Mouse (Mus musculus) myocyte (in vitro differentiated cells): ENCODE measurements around the gene Efcab11. TPM values are rescaled to one million over a fixed set of nuclear protein-coding genes. Genes with fewer than 3 reads are reported as not detected.

Source experiments
- H3K27me3 ChIP-seq: one replicate; pipeline ENCODE4 v1.6.1; 2011; ENCODE audit not compliant: control insufficient read depth, insufficient read depth, insufficient read length
- H3K36me3 ChIP-seq: one replicate; pipeline ENCODE4 v1.6.1; 2011; ENCODE audit not compliant: control insufficient read depth, insufficient read depth
- H3K4me2 ChIP-seq: one replicate; pipeline ENCODE4 v1.6.1; 2011; ENCODE audit warnings: low read depth, control low read depth
- H3K4me3 ChIP-seq: one replicate; pipeline ENCODE4 v1.5.1; 2011; ENCODE audit warnings: mild to moderate bottlenecking, control low read depth, moderate library complexity
- H3K79me2 ChIP-seq: one replicate; pipeline ENCODE4 v1.6.1; 2011; ENCODE audit not compliant: control insufficient read depth, insufficient read depth
- H3ac ChIP-seq: one replicate; pipeline ENCODE4 v1.6.1; 2011; ENCODE audit not compliant: control insufficient read depth, insufficient read length
- CEBPB ChIP-seq: IDR thresholded peaks from 2 replicates; pipeline ENCODE4 v1.6.1; 2011; ENCODE audit warnings: mild to moderate bottlenecking, moderate library complexity; ENCODE audit not compliant: poor library complexity, insufficient read depth, severe bottlenecking
- E2F4 ChIP-seq: IDR thresholded peaks from one replicate; pipeline ENCODE4 v1.6.1; 2011; ENCODE audit warnings: mild to moderate bottlenecking, control low read depth, moderate library complexity; ENCODE audit not compliant: insufficient read depth
- MAX ChIP-seq: IDR thresholded peaks from one replicate; pipeline ENCODE4 v1.6.1; 2011; ENCODE audit warnings: low read depth, mild to moderate bottlenecking, control low read depth
- MYOD1 ChIP-seq, 3 experiments: IDR thresholded peaks; one replicate each; pipeline ENCODE4 v1.6.1; 2011; ENCODE audit warnings: control low read depth in 2 of 3, low read depth in 2 of 3, mild to moderate bottlenecking in 2 of 3, moderate library complexity in 1 of 3; ENCODE audit not compliant: insufficient read length in 2 of 3, control insufficient read depth in 1 of 3
- MYOG ChIP-seq, 3 experiments: IDR thresholded peaks; one replicate each; pipeline ENCODE4 v1.6.1; 2011; ENCODE audit warnings: control low read depth in 2 of 3, low read depth in 2 of 3, mild to moderate bottlenecking in 2 of 3; ENCODE audit not compliant: insufficient read length in 2 of 3, control insufficient read depth in 1 of 3, insufficient read depth in 1 of 3
- POLR2A ChIP-seq: IDR thresholded peaks from one replicate; pipeline ENCODE4 v1.6.1; 2011; ENCODE audit warnings: low read depth, mild to moderate bottlenecking, control low read depth, moderate library complexity; ENCODE audit not compliant: insufficient read length
- POLR2AphosphoS2 ChIP-seq: IDR thresholded peaks from one replicate; pipeline ENCODE4 v1.6.1; 2011; ENCODE audit warnings: low read depth, control low read depth; ENCODE audit not compliant: insufficient read length
- REST ChIP-seq: IDR thresholded peaks from one replicate; pipeline ENCODE4 v1.6.1; 2011; ENCODE audit warnings: mild to moderate bottlenecking, control low read depth, moderate library complexity; ENCODE audit not compliant: insufficient read depth, insufficient read length
- SRF ChIP-seq: IDR thresholded peaks from one replicate; pipeline ENCODE4 v1.6.1; 2011; ENCODE audit warnings: low read depth; ENCODE audit not compliant: control insufficient read depth, insufficient read length
- TCF12 ChIP-seq: IDR thresholded peaks from one replicate; pipeline ENCODE4 v1.6.1; 2011; ENCODE audit warnings: mild to moderate bottlenecking, control low read depth; ENCODE audit not compliant: poor library complexity, insufficient read depth, severe bottlenecking
- TCF3 ChIP-seq: IDR thresholded peaks from one replicate; pipeline ENCODE4 v1.6.1; 2011; ENCODE audit warnings: low read depth, control low read depth; ENCODE audit not compliant: insufficient read length
- USF1 ChIP-seq: IDR thresholded peaks from one replicate; pipeline ENCODE4 v1.6.1; 2011; ENCODE audit warnings: low read depth, mild to moderate bottlenecking, control low read depth, moderate library complexity
- polyA plus RNA-seq: library from polyadenylated mRNA; unstranded; fragments of >200 nt; fragmentation: generic; extraction: Trizol; gene quantifications from one replicate; pipeline ENCODE4 v1.2.1, GENCODE M21; 2012; ENCODE audit warnings: missing spikeins

Efcab11 gene
- polyA plus RNA-seq, 1 experiment = 3.5 TPM

GRCm38 (mm10) chr12:99715129-99716037, 168.9 kb downstream of the Efcab11 start:
- Histone ChIP-seq H3K79me2 (no peaks in the 10 kb centered on the region), H3ac (no peak overlapping the region), H3K4me3 (no peak overlapping the region), H3K27me3 (no peaks in the 10 kb centered on the region), H3K4me2 (peak overlapping the region; percentile 20), H3K36me3 (no peaks in the 10 kb centered on the region)
- TF ChIP-seq USF1 = no peak
- TF ChIP-seq POLR2AphosphoS2 = no peak
- TF ChIP-seq TCF3 = no peak
- no peak for TF ChIP-seq POLR2A
- TF ChIP-seq TCF12 = no peak
- no peak for TF ChIP-seq REST
- TF ChIP-seq MYOG (IDR thresholded peaks at IDR 0.05; ENCODE audit: control insufficient read depth in 1 of 3, insufficient read depth in 1 of 3, insufficient read length in 2 of 3, low read depth in 2 of 3) = no peak
- no peak for TF ChIP-seq MAX
- no peak for TF ChIP-seq MYOD1 (IDR thresholded peaks at IDR 0.05; ENCODE audit: control insufficient read depth in 1 of 3, insufficient read length in 2 of 3, low read depth in 2 of 3)
- no peak for TF ChIP-seq SRF
- TF ChIP-seq CEBPB = no peak

- Histone ChIP-seq H3K27me3 (no peaks in the 10 kb centered on the region), H3K79me2 (no peaks in the 10 kb centered on the region), H3K4me3 (no peak overlapping the region), H3ac (no peak overlapping the region), H3K4me2 (no peak overlapping the region), H3K36me3 (no peaks in the 10 kb centered on the region)
- TF ChIP-seq TCF12 = no peak
- TF ChIP-seq POLR2AphosphoS2 = no peak
- TF ChIP-seq MYOD1 (IDR thresholded peaks at IDR 0.05; ENCODE audit: control insufficient read depth in 1 of 3, insufficient read length in 2 of 3, low read depth in 2 of 3) = no peak
- no peak for TF ChIP-seq USF1
- no peak for TF ChIP-seq E2F4
- TF ChIP-seq MAX = no peak
- TF ChIP-seq REST = no peak
- TF ChIP-seq MYOG (IDR thresholded peaks at IDR 0.05; ENCODE audit: control insufficient read depth in 1 of 3, insufficient read depth in 1 of 3, insufficient read length in 2 of 3, low read depth in 2 of 3) = no peak
- no peak for TF ChIP-seq POLR2A
- TF ChIP-seq CEBPB = no peak
- no peak for TF ChIP-seq TCF3
- TF ChIP-seq SRF = no peak
Observed at GRCm38 (mm10) chr12:99712214-99712613, 172.0 kb downstream of the Efcab11 start.

- Histone ChIP-seq H3K27me3 (no peaks in the 10 kb centered on the region), H3ac (no peak overlapping the region), H3K79me2 (no peaks in the 10 kb centered on the region), H3K4me3 (no peak overlapping the region), H3K36me3 (no peaks in the 10 kb centered on the region), H3K4me2 (no peak overlapping the region)
- TF ChIP-seq USF1 = no peak
- no peak for TF ChIP-seq POLR2AphosphoS2
- TF ChIP-seq MYOD1 (IDR thresholded peaks at IDR 0.05; ENCODE audit: control insufficient read depth in 1 of 3, insufficient read length in 2 of 3, low read depth in 2 of 3) = no peak
- no peak for TF ChIP-seq SRF
- TF ChIP-seq TCF12 = no peak
- TF ChIP-seq TCF3 = no peak
- no peak for TF ChIP-seq CEBPB
Observed at GRCm38 (mm10) chr12:99702248-99702647, 182.0 kb downstream of the Efcab11 start.

GRCm38 (mm10) chr12:99700380-99700779, 183.9 kb downstream of the Efcab11 start:
- no peaks in the 10 kb centered on the region for H3K27me3 ChIP-seq
- no peak overlapping the region for H3K4me3 ChIP-seq
- no peak for TF ChIP-seq MYOD1 (IDR thresholded peaks at IDR 0.05; ENCODE audit: control insufficient read depth in 1 of 3, insufficient read length in 2 of 3, low read depth in 2 of 3)
- TF ChIP-seq POLR2A = no peak
- TF ChIP-seq MYOG (IDR thresholded peaks at IDR 0.05; ENCODE audit: control insufficient read depth in 1 of 3, insufficient read depth in 1 of 3, insufficient read length in 2 of 3, low read depth in 2 of 3) = no peak
- no peak for TF ChIP-seq SRF
- TF ChIP-seq E2F4 = no peak
- peak; percentile 17 for TF ChIP-seq USF1
- H3ac ChIP-seq = no peak overlapping the region
- H3K4me2 ChIP-seq = no peak overlapping the region
- no peaks in the 10 kb centered on the region for H3K79me2 ChIP-seq
- no peaks in the 10 kb centered on the region for H3K36me3 ChIP-seq

GRCm38 (mm10) chr12:99699379-99700023, 184.7 kb downstream of the Efcab11 start:
- no peaks in the 10 kb centered on the region for H3K79me2 ChIP-seq
- no peaks in the 10 kb centered on the region for H3K36me3 ChIP-seq
- no peaks in the 10 kb centered on the region for H3K27me3 ChIP-seq
- no peak overlapping the region for H3ac ChIP-seq
- TF ChIP-seq USF1 = no peak
- no peak for TF ChIP-seq SRF
- TF ChIP-seq E2F4 = no peak
- no peak for TF ChIP-seq POLR2A
- no peak for TF ChIP-seq REST
- no peak overlapping the region for H3K4me2 ChIP-seq
- no peak overlapping the region for H3K4me3 ChIP-seq
